Mouse (Mus musculus): ENCODE data around the gene Il4ra. TPM values are rescaled to one million over a fixed set of nuclear protein-coding genes. Genes with fewer than 3 reads are reported as not detected.

Gene Il4ra
- polyA plus RNA-seq, 1 experiment = 65.8 TPM

DNA sequence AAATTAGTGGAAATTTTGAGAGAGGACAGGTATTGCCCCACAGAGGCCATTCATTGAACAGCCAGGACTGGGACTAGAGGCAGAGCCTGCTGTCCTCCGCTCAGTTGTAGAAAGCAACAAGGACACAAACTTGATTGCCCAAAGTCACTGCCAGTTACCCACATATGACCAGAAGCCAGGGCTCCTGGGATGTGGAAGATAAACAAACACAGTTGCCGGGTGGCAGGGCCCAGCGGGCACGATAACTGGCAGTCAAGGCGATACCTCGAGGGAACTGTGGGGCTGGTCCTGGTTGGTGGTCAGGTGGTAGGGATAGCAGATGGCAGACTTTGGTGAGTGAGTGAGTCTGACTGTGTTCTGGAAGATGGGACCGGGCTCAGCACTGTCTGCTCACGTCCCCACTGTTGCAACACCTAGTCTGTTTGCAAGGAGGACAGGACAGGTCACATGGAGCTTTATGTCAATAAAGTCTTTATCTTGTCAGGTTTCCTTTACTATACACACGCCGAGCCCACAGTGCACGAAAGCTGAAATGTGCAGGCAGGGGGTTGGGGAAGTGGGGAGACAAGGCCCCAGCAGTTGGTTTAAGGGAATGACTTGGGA lies 25.7 kb downstream of the Il4ra start:
- H3K4me3 ChIP-seq (ENCODE audit: insufficient read depth, low read length) = no peak overlapping the region
- no peak overlapping the region for H3K27ac ChIP-seq (ENCODE audit: insufficient read depth, low read depth, low read length)
- TF ChIP-seq CTCF (IDR thresholded peaks at IDR 0.05; ENCODE audit: low read depth, low read length) = no peak
- no peak for TF ChIP-seq POLR2A (IDR thresholded peaks at IDR 0.05; ENCODE audit: borderline replicate concordance, low read depth, low read length)
- peaks cover 40% of the 10 kb centered on the region for H3K4me1 ChIP-seq (ENCODE audit: control insufficient read depth, insufficient read depth, low read length)

- TF ChIP-seq CTCF (IDR thresholded peaks at IDR 0.05; ENCODE audit: low read depth, low read length) (no peak), POLR2A (IDR thresholded peaks at IDR 0.05; ENCODE audit: borderline replicate concordance, low read depth, low read length) (no peak)
- H3K4me3 ChIP-seq (ENCODE audit: insufficient read depth, low read length) = no peak overlapping the region
- H3K4me1 ChIP-seq (ENCODE audit: control insufficient read depth, insufficient read depth, low read length) = peaks cover 43% of the 10 kb centered on the region
- H3K27ac ChIP-seq (ENCODE audit: insufficient read depth, low read depth, low read length) = no peak overlapping the region
Measured at GRCm38 (mm10) chr7:125578106-125578505, 26.2 kb downstream of the Il4ra start.

- no peak for TF ChIP-seq POLR2A (IDR thresholded peaks at IDR 0.05; ENCODE audit: borderline replicate concordance, low read depth, low read length)
- no peak for TF ChIP-seq CTCF (IDR thresholded peaks at IDR 0.05; ENCODE audit: low read depth, low read length)
- peaks cover 31% of the 10 kb centered on the region for H3K4me1 ChIP-seq (ENCODE audit: control insufficient read depth, insufficient read depth, low read length)
- H3K4me3 ChIP-seq (ENCODE audit: insufficient read depth, low read length) = no peak overlapping the region
- H3K27ac ChIP-seq (ENCODE audit: insufficient read depth, low read depth, low read length) = no peak overlapping the region
Measured at GRCm38 (mm10) chr7:125579545-125580219, 27.8 kb downstream of the Il4ra start.

DNA sequence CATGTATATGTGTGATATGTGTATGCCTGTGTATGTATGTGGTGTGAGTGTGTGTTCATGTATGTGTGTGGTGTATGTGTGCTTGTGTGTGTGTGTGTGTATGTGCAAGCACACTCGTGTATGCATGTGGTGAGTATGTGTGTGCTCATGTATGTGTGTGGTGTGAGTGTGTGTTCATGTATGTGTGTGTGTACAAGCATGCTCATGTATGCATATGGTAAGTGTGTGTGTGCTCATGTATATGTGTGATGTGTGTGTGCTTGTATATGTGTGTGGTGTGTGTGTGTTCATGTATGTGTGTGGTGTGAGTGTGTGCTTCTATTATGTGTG lies 28.3 kb downstream of the Il4ra start:
- no peak for TF ChIP-seq POLR2A (IDR thresholded peaks at IDR 0.05; ENCODE audit: borderline replicate concordance, low read depth, low read length)
- TF ChIP-seq CTCF (IDR thresholded peaks at IDR 0.05; ENCODE audit: low read depth, low read length) = no peak
- H3K4me3 ChIP-seq (ENCODE audit: insufficient read depth, low read length) = no peak overlapping the region
- H3K27ac ChIP-seq (ENCODE audit: insufficient read depth, low read depth, low read length) = no peak overlapping the region
- peaks cover 29% of the 10 kb centered on the region for H3K4me1 ChIP-seq (ENCODE audit: control insufficient read depth, insufficient read depth, low read length)

- Histone ChIP-seq H3K27ac (ENCODE audit: insufficient read depth, low read depth, low read length) (no peak overlapping the region), H3K4me1 (ENCODE audit: control insufficient read depth, insufficient read depth, low read length) (peaks cover 23% of the 10 kb centered on the region), H3K4me3 (ENCODE audit: insufficient read depth, low read length) (peak overlapping the region; percentile 45)
- no peak for TF ChIP-seq POLR2A (IDR thresholded peaks at IDR 0.05; ENCODE audit: borderline replicate concordance, low read depth, low read length)
- TF ChIP-seq CTCF (IDR thresholded peaks at IDR 0.05; ENCODE audit: low read depth, low read length) = no peak; the same call in 1 of the 2 replicates
Measured at GRCm38 (mm10) chr7:125580625-125581316, 28.9 kb downstream of the Il4ra start.

- Histone ChIP-seq H3K4me3 (ENCODE audit: insufficient read depth, low read length) (peak overlapping the region; percentile 45), H3K4me1 (ENCODE audit: control insufficient read depth, insufficient read depth, low read length) (peaks cover 20% of the 10 kb centered on the region), H3K27ac (ENCODE audit: insufficient read depth, low read depth, low read length) (no peak overlapping the region)
- peak; percentile 85 for TF ChIP-seq CTCF (IDR thresholded peaks at IDR 0.05; ENCODE audit: low read depth, low read length)
- no peak for TF ChIP-seq POLR2A (IDR thresholded peaks at IDR 0.05; ENCODE audit: borderline replicate concordance, low read depth, low read length)
Measured at GRCm38 (mm10) chr7:125581317-125581672, 29.4 kb downstream of the Il4ra start.

DNA sequence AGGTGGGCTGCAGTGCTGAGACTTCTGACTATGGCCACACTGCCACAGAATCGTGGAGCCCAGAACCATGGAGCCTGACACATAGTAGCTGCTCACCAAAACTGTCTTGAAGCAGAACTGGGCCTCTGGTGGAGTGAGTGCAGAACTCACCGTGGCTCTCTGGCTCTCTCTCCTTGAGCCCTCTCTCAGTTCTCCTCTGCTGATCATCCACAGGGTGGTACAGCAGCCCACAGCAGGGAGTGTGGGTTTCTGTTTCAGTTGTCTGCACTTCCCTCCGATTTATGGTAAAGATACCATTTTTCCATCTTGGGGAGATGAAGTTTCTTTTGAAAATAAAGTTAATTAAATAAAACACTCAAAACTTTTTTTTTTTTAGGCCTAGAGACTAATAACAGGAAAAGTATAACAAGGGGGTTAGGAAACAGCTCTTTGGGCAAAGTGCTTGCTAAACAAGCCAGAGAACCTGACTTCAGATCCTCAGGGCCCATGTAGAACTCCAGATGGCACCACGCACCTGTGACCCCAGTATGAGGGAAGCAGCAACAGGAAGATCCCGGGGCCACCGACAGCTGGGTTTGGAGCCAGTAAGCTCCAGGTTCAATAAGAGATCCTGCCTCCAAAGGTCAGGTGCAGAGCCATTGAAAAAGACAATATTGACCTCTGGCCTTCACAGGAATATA lies 31.5 kb downstream of the Il4ra start:
- TF ChIP-seq CTCF (IDR thresholded peaks at IDR 0.05; ENCODE audit: low read depth, low read length) (no peak), POLR2A (IDR thresholded peaks at IDR 0.05; ENCODE audit: borderline replicate concordance, low read depth, low read length) (no peak)
- no peak overlapping the region for H3K27ac ChIP-seq (ENCODE audit: insufficient read depth, low read depth, low read length)
- no peak overlapping the region for H3K4me3 ChIP-seq (ENCODE audit: insufficient read depth, low read length)
- peaks cover 20% of the 10 kb centered on the region for H3K4me1 ChIP-seq (ENCODE audit: control insufficient read depth, insufficient read depth, low read length)

DNA sequence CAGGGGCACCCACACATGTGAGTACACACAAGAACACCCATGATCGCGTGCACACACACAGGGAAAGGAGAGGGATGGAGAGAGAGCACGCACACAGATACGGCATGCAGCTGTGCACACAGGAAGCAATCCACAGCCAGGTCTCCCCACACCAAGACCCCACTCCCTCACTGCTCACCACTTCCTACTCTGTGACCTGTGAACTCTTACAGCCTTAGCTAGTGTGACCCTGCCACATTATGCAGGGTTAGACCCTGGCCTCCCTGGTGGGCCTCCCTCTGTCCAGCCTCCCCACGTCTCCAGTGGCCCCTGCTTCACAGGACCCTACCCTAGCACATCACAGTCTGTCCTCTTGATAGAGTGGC lies 32.1 kb downstream of the Il4ra start:
- TF ChIP-seq POLR2A (IDR thresholded peaks at IDR 0.05; ENCODE audit: borderline replicate concordance, low read depth, low read length) = no peak
- TF ChIP-seq CTCF (IDR thresholded peaks at IDR 0.05; ENCODE audit: low read depth, low read length) = no peak
- H3K4me1 ChIP-seq (ENCODE audit: control insufficient read depth, insufficient read depth, low read length) = peaks cover 20% of the 10 kb centered on the region
- no peak overlapping the region for H3K27ac ChIP-seq (ENCODE audit: insufficient read depth, low read depth, low read length)
- no peak overlapping the region for H3K4me3 ChIP-seq (ENCODE audit: insufficient read depth, low read length)

DNA sequence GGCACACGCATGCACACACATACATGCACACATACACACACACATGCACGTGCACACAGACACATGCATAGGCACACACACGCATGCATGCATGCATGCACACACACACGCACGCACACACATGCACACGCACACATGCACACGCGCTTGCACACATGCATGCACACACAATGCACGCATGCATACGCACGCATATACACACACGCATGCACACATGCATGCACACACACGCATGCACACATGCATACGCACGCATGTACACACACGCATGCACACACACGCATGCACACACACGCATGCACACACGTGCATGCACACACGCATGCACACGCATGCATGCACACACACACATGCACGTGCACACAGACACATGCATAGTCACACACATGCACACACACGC lies 34.4 kb downstream of the Il4ra start:
- TF ChIP-seq POLR2A (IDR thresholded peaks at IDR 0.05; ENCODE audit: borderline replicate concordance, low read depth, low read length) (no peak), CTCF (IDR thresholded peaks at IDR 0.05; ENCODE audit: low read depth, low read length) (no peak)
- Histone ChIP-seq H3K27ac (ENCODE audit: insufficient read depth, low read depth, low read length) (no peak overlapping the region), H3K4me1 (ENCODE audit: control insufficient read depth, insufficient read depth, low read length) (peaks cover 15% of the 10 kb centered on the region), H3K4me3 (ENCODE audit: insufficient read depth, low read length) (no peak overlapping the region)

GRCm38 (mm10) chr7:125588721-125589120 lies 36.8 kb downstream of the Il4ra start:
- H3K27ac ChIP-seq (ENCODE audit: insufficient read depth, low read depth, low read length) = no peak overlapping the region
- no peak for TF ChIP-seq CTCF (IDR thresholded peaks at IDR 0.05; ENCODE audit: low read depth, low read length)
- no peak for TF ChIP-seq POLR2A (IDR thresholded peaks at IDR 0.05; ENCODE audit: borderline replicate concordance, low read depth, low read length)
- H3K4me1 ChIP-seq (ENCODE audit: control insufficient read depth, insufficient read depth, low read length) = peaks cover 5% of the 10 kb centered on the region
- no peak overlapping the region for H3K4me3 ChIP-seq (ENCODE audit: insufficient read depth, low read length)

Measured in bone marrow macrophage, adult 2 months (primary cell).